Mouse (Mus musculus) olfactory bulb, adult 2 months (tissue): ENCODE results near the gene Prkar2a. TPM values are rescaled to one million over a fixed set of nuclear protein-coding genes. Genes with fewer than 3 reads are reported as not detected.
A peak's percentile ranks its signal among the peaks of the same experiment; 100 is the strongest.

Experiments
- H3K27ac ChIP-seq: fragments of 200-500 bp; 2 replicates; pipeline ENCODE4 v1.5.1; 2012; ENCODE audit warnings: low read depth, low read length; ENCODE audit not compliant: insufficient read depth
- H3K4me1 ChIP-seq: fragments of 200-500 bp; 2 replicates; pipeline ENCODE4 v1.6.1; 2012; ENCODE audit warnings: low read length; ENCODE audit not compliant: control insufficient read depth, insufficient read depth
- H3K4me3 ChIP-seq: fragments of 200-500 bp; 2 replicates; pipeline ENCODE4 v1.5.1; 2012; ENCODE audit warnings: mild to moderate bottlenecking, low read depth, low read length, moderate library complexity; ENCODE audit not compliant: insufficient read depth
- CTCF ChIP-seq: fragments of 200-500 bp; IDR thresholded peaks from 2 replicates; pipeline ENCODE4 v1.5.1; 2012; ENCODE audit warnings: low read depth, mild to moderate bottlenecking, low read length, moderate library complexity; ENCODE audit not compliant: insufficient read depth
- POLR2A ChIP-seq: fragments of 200-500 bp; IDR thresholded peaks from 2 replicates; pipeline ENCODE4 v1.6.1; 2012; ENCODE audit warnings: mild to moderate bottlenecking, low read depth, low read length, moderate library complexity; ENCODE audit not compliant: insufficient read depth
- WGBS: fragments of 180-500 bp; shearing (Covaris S2); methylation state at CpG from one replicate; pipeline ENCODE4 v1.1.7; 2018; 5-methylcytosine and 5-hydroxymethylcytosine counted together
- polyA plus RNA-seq: library from polyadenylated mRNA; stranded (reverse); fragments of >200 nt; gene quantifications from 2 replicates; pipeline ENCODE4 v1.2.4, GENCODE M21; 2012; ENCODE audit warnings: low replicate concordance; ENCODE audit not compliant: missing spikeins, insufficient read depth, insufficient read length

Gene Prkar2a
- polyA plus RNA-seq, 1 experiment: not detected

GRCm38 (mm10) chr9:108757406-108757805, 68.3 kb downstream of the Prkar2a start:
- WGBS: 53% methylated on average over 6 of the region's 6 CpGs
- no peak overlapping the region for H3K4me3 ChIP-seq
- no peak overlapping the region for H3K27ac ChIP-seq
- TF ChIP-seq POLR2A (no peak), CTCF (no peak)
- H3K4me1 ChIP-seq: peaks cover 2% of the 10 kb centered on the region; the same call in 1 of the 2 replicates

GRCm38 (mm10) chr9:108759121-108759520, 70.0 kb downstream of the Prkar2a start:
- no peaks in the 10 kb centered on the region; the same call in 1 of the 2 replicates for H3K4me1 ChIP-seq
- TF ChIP-seq CTCF: no peak
- no peak for TF ChIP-seq POLR2A
- no peak overlapping the region for H3K4me3 ChIP-seq
- H3K27ac ChIP-seq: no peak overlapping the region
- 98% methylated on average over 20 of the region's 20 CpGs for WGBS

- 73% methylated on average over 2 of the region's 2 CpGs for WGBS
- Histone ChIP-seq H3K27ac (no peak overlapping the region), H3K4me1 (no peaks in the 10 kb centered on the region; the same call in 1 of the 2 replicates), H3K4me3 (no peak overlapping the region)
- TF ChIP-seq CTCF: no peak
- no peak for TF ChIP-seq POLR2A
These were observed 70.7 kb downstream of the Prkar2a start for GRCm38 (mm10) chr9:108759805-108760204.

- no peak overlapping the region for H3K27ac ChIP-seq
- H3K4me3 ChIP-seq: no peak overlapping the region
- H3K4me1 ChIP-seq: no peaks in the 10 kb centered on the region; the same call in 1 of the 2 replicates
- TF ChIP-seq CTCF (no peak), POLR2A (no peak)
These were observed 72.4 kb downstream of the Prkar2a start for GRCm38 (mm10) chr9:108761561-108761960.

- Histone ChIP-seq H3K27ac (no peak overlapping the region), H3K4me1 (no peaks in the 10 kb centered on the region), H3K4me3 (no peak overlapping the region)
- TF ChIP-seq CTCF (no peak), POLR2A (no peak)
- WGBS: 85% methylated on average over 10 of the region's 10 CpGs
These were observed 75.9 kb downstream of the Prkar2a start for GRCm38 (mm10) chr9:108764971-108765370.

- no peak overlapping the region for H3K4me3 ChIP-seq
- peaks cover 3% of the 10 kb centered on the region; the same call in 1 of the 2 replicates for H3K4me1 ChIP-seq
- H3K27ac ChIP-seq: no peak overlapping the region
- TF ChIP-seq POLR2A (no peak), CTCF (no peak)
- 92% methylated on average over 4 of the region's 4 CpGs for WGBS
These were observed 87.5 kb downstream of the Prkar2a start for GRCm38 (mm10) chr9:108776614-108777013.

- TF ChIP-seq CTCF: no peak
- TF ChIP-seq POLR2A: no peak
- Histone ChIP-seq H3K27ac (no peak overlapping the region), H3K4me1 (peaks cover 8% of the 10 kb centered on the region), H3K4me3 (no peak overlapping the region)
- WGBS: 68% methylated on average over 4 of the region's 4 CpGs
These were observed 88.2 kb downstream of the Prkar2a start for GRCm38 (mm10) chr9:108777276-108777675.

- Histone ChIP-seq H3K4me3 (no peak overlapping the region), H3K4me1 (peaks cover 12% of the 10 kb centered on the region), H3K27ac (peak overlapping the region; percentile 16; the same call in 1 of the 2 replicates)
- WGBS: 22% methylated on average over 5 of the region's 5 CpGs
- no peak for TF ChIP-seq CTCF
- no peak for TF ChIP-seq POLR2A
These were observed 91.8 kb downstream of the Prkar2a start for GRCm38 (mm10) chr9:108780959-108781358.

GRCm38 (mm10) chr9:108781891-108782290, 92.8 kb downstream of the Prkar2a start:
- Histone ChIP-seq H3K4me3 (no peak overlapping the region), H3K4me1 (peaks cover 13% of the 10 kb centered on the region), H3K27ac (no peak overlapping the region)
- TF ChIP-seq POLR2A (no peak), CTCF (no peak)
- 73% methylated on average over 4 of the region's 4 CpGs for whole genome bisulfite sequencing
